Mouse (Mus musculus) heart, postnatal 0 days (tissue): ENCODE measurements around the gene Synj1. TPM values are rescaled to one million over a fixed set of nuclear protein-coding genes. Genes with fewer than 3 reads are reported as not detected.

Source experiments
- ATAC-seq: fragments of 200-750 bp; cut with Nextera tagmentation; 2 replicates; pipeline ENCODE4 v1.8.0; 2017; ENCODE audit warnings: low read depth, moderate number of reproducible peaks, moderate library complexity; ENCODE audit not compliant: insufficient read depth
- DNase-seq: peaks from one replicate; pipeline ENCODE4 v3.0.0-alpha.2; 2016; ENCODE audit warnings: low spot score
- H3K27ac ChIP-seq: fragments of 300-500 bp; sonication (generic); 2 replicates; pipeline ENCODE4 v1.5.1; 2014; ENCODE audit warnings: low read depth, mild to moderate bottlenecking
- H3K27me3 ChIP-seq: fragments of 300-500 bp; sonication (generic); 2 replicates; pipeline ENCODE4 v1.6.1; 2014; ENCODE audit warnings: low read length, mixed read lengths; ENCODE audit not compliant: control insufficient read depth, insufficient read depth
- H3K36me3 ChIP-seq: fragments of 300-500 bp; sonication (generic); replicated peaks from 2 replicates; pipeline ENCODE4 v1.6.1; 2014; ENCODE audit warnings: low read length, mixed read lengths; ENCODE audit not compliant: control insufficient read depth, insufficient read depth
- H3K4me1 ChIP-seq: fragments of 300-500 bp; sonication (generic); 2 replicates; pipeline ENCODE4 v1.6.1; 2014; ENCODE audit warnings: antibody characterized with exemption; ENCODE audit not compliant: control insufficient read depth, insufficient read depth
- H3K4me2 ChIP-seq: fragments of 300-500 bp; sonication (generic); 2 replicates; pipeline ENCODE4 v1.6.1; 2014; ENCODE audit warnings: low read depth, mild to moderate bottlenecking, low read length, moderate library complexity
- H3K4me3 ChIP-seq: fragments of 300-500 bp; sonication (generic); 2 replicates; pipeline ENCODE4 v1.5.1; 2014; ENCODE audit warnings: low read depth, low read length
- H3K9ac ChIP-seq: fragments of 300-500 bp; sonication (generic); replicated peaks from 2 replicates; pipeline ENCODE4 v1.6.1; 2014; ENCODE audit warnings: low read depth, low read length, mixed read lengths
- H3K9me3 ChIP-seq: fragments of 300-500 bp; sonication (generic); replicated peaks from 2 replicates; pipeline ENCODE4 v1.6.1; 2016; ENCODE audit warnings: low read length; ENCODE audit not compliant: control insufficient read depth
- CTCF ChIP-seq: IDR thresholded peaks from 2 replicates; pipeline ENCODE4 v1.5.1; 2016; ENCODE audit warnings: antibody characterized with exemption, control low read depth, low read depth
- EP300 ChIP-seq: IDR thresholded peaks from 2 replicates; pipeline ENCODE4 v1.6.1; 2016; ENCODE audit warnings: antibody characterized with exemption, low read depth
- WGBS: fragments of 180-500 bp; shearing (Covaris S2); extraction: QIAGEN DNeasy Blood & Tissue Kit; methylation state at CpG from one replicate; pipeline ENCODE4 v1.1.7; 2014; 5-methylcytosine and 5-hydroxymethylcytosine counted together
- polyA plus RNA-seq: library from polyadenylated mRNA; unstranded; fragments of >200 nt; fragmentation: Nextera tagmentation; extraction: Ambion mirVana; gene quantifications from 2 replicates; pipeline ENCODE4 v1.2.1, GENCODE M21; 2015
- total RNA-seq: library from RNA; depleted of rRNA; stranded (reverse); fragments of >200 nt; gene quantifications from 2 replicates; pipeline ENCODE4 v1.2.3, GENCODE M21; 2014; ENCODE audit warnings: low replicate concordance

Gene Synj1
- total and polyA plus RNA-seq, 2 experiments from 2014 or later, result 8.5 to 11.8 TPM

DNA sequence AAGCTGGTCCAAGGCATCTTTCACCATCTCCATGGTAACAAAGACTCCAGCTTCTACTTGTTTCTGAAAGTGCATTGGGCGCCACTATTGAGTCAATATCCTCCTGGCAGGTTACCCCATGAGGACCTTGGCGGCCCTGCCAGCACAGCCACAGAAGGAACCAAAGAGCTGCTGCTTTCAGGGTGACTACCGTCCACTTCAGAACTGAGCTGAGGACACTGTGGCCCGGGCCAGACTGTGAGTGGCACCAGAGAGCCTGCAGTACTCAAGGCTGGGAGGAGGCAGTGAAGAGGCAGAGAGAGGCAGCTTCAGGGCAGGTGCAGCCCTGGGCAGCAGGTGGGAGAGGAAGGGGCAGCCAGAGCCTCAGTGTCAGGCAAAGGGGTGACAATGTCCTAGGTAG lies 83.7 kb downstream of the Synj1 start:
- peaks cover 18% of the 10 kb centered on the region; the same call in 1 of the 2 replicates for H3K36me3 ChIP-seq
- WGBS, result 77% methylated on average over 4 of the region's 4 CpGs
- H3K9me3 ChIP-seq, result no peaks in the 10 kb centered on the region
- no peak for ATAC-seq
- no peak overlapping the region for H3K4me2 ChIP-seq
- no peak overlapping the region for H3K9ac ChIP-seq
- H3K27ac ChIP-seq, result no peak overlapping the region
- peaks cover 7% of the 10 kb centered on the region; the same call in 1 of the 2 replicates for H3K4me1 ChIP-seq
- no peak for DNase-seq
- H3K4me3 ChIP-seq, result no peak overlapping the region
- H3K27me3 ChIP-seq, result no peaks in the 10 kb centered on the region
- TF ChIP-seq EP300, result no peak
- TF ChIP-seq CTCF, result no peak

DNA sequence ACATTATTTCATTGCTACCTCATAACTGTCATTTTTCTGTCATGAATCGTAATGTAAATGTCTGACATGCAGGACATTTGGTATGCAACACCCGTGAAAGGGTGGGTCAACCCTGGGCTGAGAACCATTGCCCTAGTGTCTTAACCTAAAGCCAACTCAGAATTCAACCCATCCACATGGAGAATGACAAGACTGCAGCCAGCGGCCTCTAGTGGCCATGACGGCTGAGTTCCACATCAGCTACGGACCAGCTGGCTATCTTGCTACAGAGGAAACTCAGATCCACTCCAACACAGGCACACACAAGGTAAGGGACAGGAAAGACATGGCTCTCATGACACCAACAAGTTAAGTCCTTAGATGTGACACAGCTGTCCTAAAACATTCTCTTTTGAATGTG lies 85.6 kb downstream of the Synj1 start:
- Histone ChIP-seq H3K4me2 (no peak overlapping the region), H3K9me3 (no peaks in the 10 kb centered on the region), H3K4me3 (no peak overlapping the region), H3K9ac (no peak overlapping the region), H3K36me3 (peaks cover 12% of the 10 kb centered on the region; the same call in 1 of the 2 replicates), H3K27me3 (no peaks in the 10 kb centered on the region), H3K4me1 (peaks cover 10% of the 10 kb centered on the region; the same call in 1 of the 2 replicates), H3K27ac (no peak overlapping the region)
- peak; percentile 61 for ATAC-seq
- WGBS, result 16% methylated on average over 5 of the region's 5 CpGs
- peak; percentile 76 for DNase-seq
- TF ChIP-seq EP300 (no peak), CTCF (peak; percentile 94)

- Histone ChIP-seq H3K4me1 (peaks cover 10% of the 10 kb centered on the region; the same call in 1 of the 2 replicates), H3K27ac (peak overlapping the region; percentile 56), H3K4me2 (no peak overlapping the region), H3K9ac (no peak overlapping the region), H3K27me3 (no peaks in the 10 kb centered on the region), H3K9me3 (no peaks in the 10 kb centered on the region), H3K36me3 (peaks cover 9% of the 10 kb centered on the region; the same call in 1 of the 2 replicates), H3K4me3 (no peak overlapping the region)
- ATAC-seq (peak; percentile 50), DNase-seq (peak; percentile 46)
- WGBS, result 72% methylated on average over 13 of the region's 13 CpGs
- TF ChIP-seq EP300, result no peak
- no peak for TF ChIP-seq CTCF
Observed at GRCm38 (mm10) chr16:90924606-90925370, 86.3 kb downstream of the Synj1 start.

- Histone ChIP-seq H3K9me3 (peaks cover 8% of the 10 kb centered on the region; the same call in 1 of the 2 replicates), H3K36me3 (0 out of 2 replicates have a peak, but pooled peaks cover 2% of the 10 kb centered on the region), H3K9ac (no peak overlapping the region), H3K4me1 (peaks cover 10% of the 10 kb centered on the region; the same call in 1 of the 2 replicates), H3K4me2 (no peak overlapping the region), H3K27ac (no peak overlapping the region), H3K27me3 (no peaks in the 10 kb centered on the region), H3K4me3 (no peak overlapping the region)
- TF ChIP-seq CTCF (no peak), EP300 (peak; percentile 82)
- DNase-seq (peak; percentile 69), ATAC-seq (peak; percentile 83)
- 22% methylated on average over 10 of the region's 10 CpGs for WGBS
Observed at GRCm38 (mm10) chr16:90921471-90922159, 89.5 kb downstream of the Synj1 start.

GRCm38 (mm10) chr16:90917156-90917555 lies 94.0 kb downstream of the Synj1 start:
- H3K4me1 ChIP-seq, result 0 out of 2 replicates have a peak, but pooled peaks cover 3% of the 10 kb centered on the region
- 80% methylated on average over 8 of the region's 8 CpGs for WGBS
- H3K36me3 ChIP-seq, result no peaks in the 10 kb centered on the region
- H3K27ac ChIP-seq, result no peak overlapping the region
- no peak for TF ChIP-seq CTCF
- no peak for TF ChIP-seq EP300
- DNase-seq, result no peak
- no peak overlapping the region for H3K4me3 ChIP-seq
- ATAC-seq, result no peak
- H3K4me2 ChIP-seq, result no peak overlapping the region
- no peak overlapping the region for H3K9ac ChIP-seq
- no peaks in the 10 kb centered on the region for H3K27me3 ChIP-seq
- peaks cover 8% of the 10 kb centered on the region; the same call in 1 of the 2 replicates for H3K9me3 ChIP-seq
